Mouse (Mus musculus) granulocyte monocyte progenitor cell, adult 5-6 weeks (primary cell): ENCODE data around the gene Cavin1. TPM values are rescaled to one million over a fixed set of nuclear protein-coding genes. Genes with fewer than 3 reads are reported as not detected.

Experiments
- ATAC-seq: replicated peaks from 2 replicates; pipeline ENCODE4 v1.8.0; 2016; ENCODE audit warnings: mild to moderate bottlenecking, moderate TSS enrichment, inconsistent platforms; ENCODE audit not compliant: poor library complexity, severe bottlenecking
- total RNA-seq, 2 experiments: library from RNA; stranded (forward) in 1 of 2; stranded (reverse) in 1 of 2; fragments of 200-712, 200-1000 nt in 1 of 2; fragments of >200 nt in 1 of 2; fragmentation: Nextera tagmentation in 1 of 2; gene quantifications; 2 replicates each; pipeline ENCODE4 v1.2.3; 2014 to 2017

Cavin1 gene
- total RNA-seq, 2 experiments from 2014 or later = 0.93 to 1.1 TPM

DNA sequence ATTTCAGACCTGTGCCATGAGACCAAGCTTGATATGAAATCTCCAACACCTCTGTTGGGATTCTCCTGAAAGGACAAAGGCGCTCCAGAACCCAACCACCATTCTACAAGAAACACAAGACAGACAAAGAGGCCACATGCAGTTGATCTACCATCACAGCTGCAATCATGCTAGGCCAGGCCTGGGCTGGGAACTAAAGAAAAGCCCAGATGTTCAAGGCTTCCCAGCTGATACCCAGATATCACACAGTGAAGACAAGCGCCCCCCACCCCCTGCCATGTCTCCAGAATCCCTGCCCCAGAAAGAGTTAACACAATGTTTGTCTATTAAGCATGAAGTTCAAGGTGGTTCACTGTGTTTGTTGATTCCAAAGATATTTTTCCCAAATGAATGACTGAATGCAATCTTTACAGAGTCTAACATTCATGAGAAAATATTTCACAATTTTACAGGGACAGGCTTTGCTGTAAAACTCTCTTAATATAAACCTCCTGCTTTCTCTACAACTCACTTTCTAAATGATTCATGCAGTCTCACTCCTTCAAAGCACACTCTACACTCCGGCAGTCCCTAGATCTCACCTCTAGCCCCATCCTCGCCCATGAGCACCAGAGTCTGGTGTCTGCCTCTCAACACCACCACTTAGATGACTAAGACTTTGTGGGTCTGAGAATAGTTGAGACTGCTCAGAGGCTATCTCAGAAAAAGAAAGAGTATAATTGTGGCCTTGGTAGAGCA is 49.6 kb downstream of the Cavin1 start:
- ATAC-seq = no peak

DNA sequence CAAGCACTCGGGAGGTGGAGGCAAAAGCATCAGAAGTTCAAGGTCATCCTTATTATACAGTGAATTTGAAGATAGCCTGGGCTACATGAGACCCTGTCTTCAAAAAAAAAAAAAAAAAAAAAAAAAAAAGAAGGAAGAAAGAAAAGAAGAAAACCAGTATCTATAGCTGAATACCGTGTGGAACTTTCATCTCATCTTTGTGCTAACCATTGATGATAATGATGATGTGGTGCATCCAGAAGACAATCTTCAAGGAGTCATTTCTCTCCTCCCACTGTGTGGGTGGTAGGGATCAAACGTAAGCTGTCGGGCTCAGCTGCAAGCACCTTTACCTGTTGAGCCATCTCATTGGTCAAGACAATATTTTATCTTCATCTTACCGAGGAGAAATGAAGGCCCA is 52.7 kb downstream of the Cavin1 start:
- ATAC-seq = no peak

DNA sequence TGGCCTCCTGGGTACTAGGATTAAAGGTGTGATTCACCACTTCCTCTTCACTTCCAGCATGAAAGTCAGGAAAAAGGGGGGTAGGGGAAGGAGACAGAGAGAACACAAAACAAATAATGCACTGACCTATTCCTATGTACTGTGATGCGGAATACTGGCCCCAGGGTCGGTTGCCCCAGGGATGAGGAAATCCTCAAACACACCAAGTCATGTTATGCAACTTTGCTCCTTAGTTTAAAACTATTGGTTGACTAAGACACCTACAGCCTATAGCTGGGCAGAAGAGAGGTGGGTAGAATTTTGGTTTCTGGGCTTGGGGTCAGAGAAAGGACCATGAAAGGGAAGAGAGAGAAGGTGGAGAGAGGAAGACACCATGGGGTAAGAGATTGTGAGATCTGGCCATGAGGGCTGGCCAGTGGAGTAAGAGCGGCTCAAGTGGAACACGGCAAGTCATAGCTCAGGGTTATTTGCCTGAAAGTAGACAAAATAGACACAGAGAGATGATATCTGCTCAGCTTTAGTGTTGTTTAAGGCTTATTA is 54.2 kb downstream of the Cavin1 start:
- peak; percentile 94 for ATAC-seq

DNA sequence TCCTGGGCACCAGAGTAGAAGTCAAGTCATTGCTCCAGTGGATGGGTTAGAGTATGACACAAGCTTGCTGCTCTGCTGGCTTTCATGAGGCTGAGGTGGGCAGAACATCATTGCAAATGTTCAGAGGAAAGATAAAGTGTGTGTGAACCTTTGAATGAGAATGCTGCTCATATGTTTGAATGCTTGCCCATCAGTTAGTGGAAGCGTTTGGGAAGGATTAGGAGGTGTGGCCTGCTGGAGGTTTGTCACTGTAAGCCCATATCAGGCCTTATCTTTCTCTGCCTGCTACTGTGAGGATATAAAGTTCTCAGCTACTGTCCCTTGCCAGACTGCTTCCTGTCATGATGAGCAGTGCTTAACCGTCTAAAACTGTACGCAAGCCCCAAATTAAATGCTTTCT is 55.6 kb downstream of the Cavin1 start:
- ATAC-seq = no peak

DNA sequence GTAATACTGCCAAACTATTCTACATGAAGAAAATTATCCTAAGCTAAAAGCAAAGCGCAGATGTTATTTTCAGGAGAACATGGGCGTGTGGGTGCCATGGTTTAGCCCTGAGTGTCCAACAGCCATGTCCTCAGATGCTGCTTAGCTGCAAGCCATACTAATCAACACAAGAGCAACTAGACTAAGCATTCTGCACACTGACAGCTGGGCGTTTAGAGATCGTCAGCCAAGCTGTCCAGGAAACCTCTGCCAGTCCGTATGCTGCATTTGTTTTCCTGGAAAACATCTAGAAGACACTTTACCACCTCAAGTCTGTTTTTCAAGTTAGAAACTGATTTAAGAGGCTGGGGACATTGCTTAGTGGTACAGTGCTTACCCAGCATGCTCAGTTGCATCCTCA is 56.3 kb downstream of the Cavin1 start:
- ATAC-seq = no peak

DNA sequence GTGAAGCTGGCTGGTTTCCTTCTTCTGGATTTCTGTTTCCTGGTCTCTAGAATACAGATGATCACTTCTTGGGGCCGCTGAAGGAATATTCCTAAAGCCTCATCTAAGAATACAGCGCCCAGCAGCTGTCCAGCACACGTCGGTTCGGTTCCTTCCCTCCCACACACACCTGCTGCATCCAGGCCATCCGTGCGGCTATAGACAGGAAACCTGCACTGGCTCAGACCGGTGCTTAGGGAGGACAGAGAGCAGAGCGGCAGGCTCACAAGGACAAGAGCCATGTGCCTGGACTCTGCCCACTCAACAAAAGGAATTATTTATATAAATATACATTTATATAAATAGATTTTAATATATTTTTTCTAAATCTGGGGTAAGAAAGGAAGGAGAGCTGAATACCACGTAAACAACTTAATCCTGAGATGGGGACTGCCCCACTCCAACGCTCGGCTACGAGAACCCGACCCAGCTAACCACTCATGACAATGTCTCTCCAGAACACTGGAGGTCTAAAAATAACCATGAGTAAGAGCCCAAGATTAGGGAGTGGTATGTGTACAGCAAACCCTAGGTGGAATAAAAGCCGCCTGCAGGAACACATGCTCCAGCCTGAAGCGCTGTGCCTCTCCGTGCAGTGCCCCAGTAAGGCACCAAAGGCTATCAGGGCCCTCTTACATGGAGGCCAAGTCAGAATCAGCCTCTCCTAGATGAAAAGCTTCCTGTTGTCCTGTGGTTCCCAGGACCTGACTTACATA is 58.1 kb downstream of the Cavin1 start:
- no peak for ATAC-seq

DNA sequence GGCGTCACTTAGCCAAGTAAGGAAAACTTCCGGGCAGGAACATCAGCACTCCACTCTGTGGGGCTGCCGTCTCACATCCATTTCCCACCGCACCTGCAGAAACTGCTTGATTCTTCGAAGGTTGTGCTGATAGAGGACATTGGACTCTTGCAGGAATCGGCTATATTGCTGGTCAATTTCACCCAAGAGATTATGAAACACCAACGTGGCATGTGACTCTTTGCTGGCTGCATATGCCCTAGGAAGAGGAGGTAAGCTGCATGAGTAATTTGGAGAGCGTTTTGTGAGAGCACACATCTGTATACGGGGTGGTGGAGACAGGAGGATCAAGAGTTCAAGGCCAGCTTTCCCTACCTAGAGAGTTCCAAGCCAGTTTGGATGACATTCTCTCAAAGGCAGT is 62.1 kb downstream of the Cavin1 start:
- no peak for ATAC-seq

DNA sequence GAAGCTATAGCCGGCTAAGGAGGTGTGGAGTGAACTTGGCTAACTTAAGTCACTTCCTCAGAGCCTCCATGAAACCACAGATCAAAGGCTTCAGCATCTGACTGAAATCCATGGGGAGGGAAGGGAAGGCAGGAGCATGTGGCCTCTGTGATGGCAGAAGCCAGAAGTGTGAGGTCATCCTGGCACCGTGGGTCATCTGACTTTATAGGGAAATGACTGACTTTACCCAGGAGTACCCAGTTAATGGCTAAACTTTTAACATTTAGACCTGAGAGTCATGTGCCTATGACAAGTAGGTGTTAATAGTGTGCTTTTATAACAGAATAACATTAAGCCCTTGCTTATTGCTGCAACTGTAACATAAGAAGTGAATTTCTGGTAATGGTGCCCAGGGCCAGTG is 62.6 kb downstream of the Cavin1 start:
- no peak for ATAC-seq

DNA sequence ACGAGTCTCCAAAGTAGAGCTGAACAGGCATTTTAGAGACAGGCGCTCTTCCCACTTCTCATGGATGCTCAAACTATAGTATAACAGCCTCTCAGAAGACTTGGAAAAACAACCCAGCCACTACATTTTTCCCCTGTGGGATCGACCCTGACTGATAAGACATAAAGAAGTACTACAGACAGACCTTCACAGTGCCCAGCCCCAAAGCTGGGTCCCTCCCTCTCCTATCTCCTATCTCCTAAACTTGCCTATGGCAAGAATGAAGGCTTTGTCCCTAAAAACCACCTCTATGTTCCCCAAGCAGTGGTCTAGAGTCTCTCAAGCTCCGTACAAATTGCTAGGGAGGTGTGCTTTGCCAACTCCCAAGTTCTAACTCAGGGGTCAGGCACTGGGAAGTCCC is 63.8 kb downstream of the Cavin1 start:
- ATAC-seq = no peak

Other genes with a start within 250 kb of the Cavin1 start
- 116 and 132 TPM in 2 replicates for gene Rab5c, start 232.7 kb downstream of the Cavin1 start, total RNA-seq (2014; fragmentation: Nextera tagmentation)
- 103 and 113 TPM in 2 replicates for gene Rab5c, start 232.7 kb downstream of the Cavin1 start, total RNA-seq (2017)
- not detected in 2 replicates for gene Kcnh4, start 210.9 kb downstream of the Cavin1 start, total RNA-seq (2014; fragmentation: Nextera tagmentation)
- not detected in 2 replicates for gene Kcnh4, start 210.9 kb downstream of the Cavin1 start, total RNA-seq (2017)
- gene Hcrt, start 208.0 kb downstream of the Cavin1 start, total RNA-seq (2014; fragmentation: Nextera tagmentation) = not detected in 2 replicates
- not detected in 2 replicates for gene Hcrt, start 208.0 kb downstream of the Cavin1 start, total RNA-seq (2017)
- 1.8 and 1.9 TPM in 2 replicates for gene Ghdc, start 199.9 kb downstream of the Cavin1 start, total RNA-seq (2014; fragmentation: Nextera tagmentation)
- gene Ghdc, start 199.9 kb downstream of the Cavin1 start, total RNA-seq (2017) = 3.1 and 3.4 TPM in 2 replicates
- 35.5 and 40.5 TPM in 2 replicates for gene Stat5b, start 120.2 kb downstream of the Cavin1 start, total RNA-seq (2014; fragmentation: Nextera tagmentation)
- gene Stat5b, start 120.2 kb downstream of the Cavin1 start, total RNA-seq (2017) = 36.8 and 37.1 TPM in 2 replicates
- 33.7 and 36.6 TPM in 2 replicates for gene Stat5a, start 111.5 kb downstream of the Cavin1 start, total RNA-seq (2014; fragmentation: Nextera tagmentation)
- 28.9 and 29.0 TPM in 2 replicates for gene Stat5a, start 111.5 kb downstream of the Cavin1 start, total RNA-seq (2017)
- gene Stat3, start 31.3 kb downstream of the Cavin1 start, total RNA-seq (2014; fragmentation: Nextera tagmentation) = 51.6 and 54.7 TPM in 2 replicates
- gene Stat3, start 31.3 kb downstream of the Cavin1 start, total RNA-seq (2017) = 52.1 and 80.7 TPM in 2 replicates
- 42.7 and 66.2 TPM in 2 replicates for gene Atp6v0a1, start 38.6 kb upstream of the Cavin1 start, total RNA-seq (2014; fragmentation: Nextera tagmentation)
- gene Atp6v0a1, start 38.6 kb upstream of the Cavin1 start, total RNA-seq (2017) = 16.8 and 17.9 TPM in 2 replicates
- gene Naglu, start 99.1 kb upstream of the Cavin1 start, total RNA-seq (2014; fragmentation: Nextera tagmentation) = 9.3 and 15.7 TPM in 2 replicates
- gene Naglu, start 99.1 kb upstream of the Cavin1 start, total RNA-seq (2017) = 12.7 and 13.7 TPM in 2 replicates
- gene Hsd17b1, start 107.5 kb upstream of the Cavin1 start, total RNA-seq (2014; fragmentation: Nextera tagmentation) = 1.5 and 12.9 TPM in 2 replicates
- 7.4 and 8.2 TPM in 2 replicates for gene Hsd17b1, start 107.5 kb upstream of the Cavin1 start, total RNA-seq (2017)
- 26.8 and 35.8 TPM in 2 replicates for gene Coasy, start 111.7 kb upstream of the Cavin1 start, total RNA-seq (2014; fragmentation: Nextera tagmentation)
- 30.5 and 32.2 TPM in 2 replicates for gene Coasy, start 111.7 kb upstream of the Cavin1 start, total RNA-seq (2017)
- 76.1 and 81.6 TPM in 2 replicates for gene Mlx, start 116.4 kb upstream of the Cavin1 start, total RNA-seq (2014; fragmentation: Nextera tagmentation)
- gene Mlx, start 116.4 kb upstream of the Cavin1 start, total RNA-seq (2017) = 68.2 and 82.4 TPM in 2 replicates
- 51.8 and 62.8 TPM in 2 replicates for gene Psmc3ip, start 124.5 kb upstream of the Cavin1 start, total RNA-seq (2014; fragmentation: Nextera tagmentation)
- gene Psmc3ip, start 124.5 kb upstream of the Cavin1 start, total RNA-seq (2017) = 42.9 and 63.5 TPM in 2 replicates
- 12.3 and 15.7 TPM in 2 replicates for gene Retreg3, start 149.0 kb upstream of the Cavin1 start, total RNA-seq (2014; fragmentation: Nextera tagmentation)
- gene Retreg3, start 149.0 kb upstream of the Cavin1 start, total RNA-seq (2017) = 20.0 and 27.4 TPM in 2 replicates
- 27.6 and 53.4 TPM in 2 replicates for gene Tubg1, start 149.1 kb upstream of the Cavin1 start, total RNA-seq (2014; fragmentation: Nextera tagmentation)
- gene Tubg1, start 149.1 kb upstream of the Cavin1 start, total RNA-seq (2017) = 25.8 and 43.7 TPM in 2 replicates
- not detected in 2 replicates for gene Tubg2, start 185.0 kb upstream of the Cavin1 start, total RNA-seq (2014; fragmentation: Nextera tagmentation)
- not detected in 2 replicates for gene Tubg2, start 185.0 kb upstream of the Cavin1 start, total RNA-seq (2017)
- 0.41 and 0.83 TPM in 2 replicates for gene Cntnap1, start 199.6 kb upstream of the Cavin1 start, total RNA-seq (2014; fragmentation: Nextera tagmentation)
- gene Cntnap1, start 199.6 kb upstream of the Cavin1 start, total RNA-seq (2017) = 0.36 and 0.65 TPM in 2 replicates
- 1.4 TPM in 1 of 2 replicates, not detected in the other for gene Plekhh3, start 200.5 kb upstream of the Cavin1 start, total RNA-seq (2014; fragmentation: Nextera tagmentation)
- gene Plekhh3, start 200.5 kb upstream of the Cavin1 start, total RNA-seq (2017) = 0.47 TPM in 1 of 2 replicates, not detected in the other
- not detected in 2 replicates for gene Ccr10, start 204.6 kb upstream of the Cavin1 start, total RNA-seq (2014; fragmentation: Nextera tagmentation)
- 0.09 TPM in 1 of 2 replicates, not detected in the other for gene Ccr10, start 204.6 kb upstream of the Cavin1 start, total RNA-seq (2017)